Mouse (Mus musculus) neutrophil, adult 5-6 weeks (primary cell): ENCODE measurements around the gene Prr5l. TPM values are rescaled to one million over a fixed set of nuclear protein-coding genes. Genes with fewer than 3 reads are reported as not detected.

Experiments used
- ATAC-seq: fragments of 151-379, 151-347 bp; 2 replicates; pipeline ENCODE4 v1.8.0; 2017; ENCODE audit warnings: mild to moderate bottlenecking, moderate TSS enrichment; ENCODE audit not compliant: insufficient number of reproducible peaks, poor library complexity, low FRiP score, severe bottlenecking; ENCODE audit errors: extremely low read depth
- total RNA-seq: library from RNA; stranded (forward); fragments of 200-1000 nt; gene quantifications from 2 replicates; pipeline ENCODE4 v1.2.3, GENCODE M21; 2017

Gene Prr5l
- total RNA-seq, 1 experiment from 2014 or later: 64.6 TPM

- peak; percentile 97 for ATAC-seq
Observed at GRCm38 (mm10) chr2:101885768-101886438, 3.1 kb upstream of the Prr5l start, which contains the start of gene Commd9. Gene Commd9 (plus strand): TSS chr2:101886247.

GRCm38 (mm10) chr2:101884286-101884685 is 1.5 kb upstream of the Prr5l start:
- no peak for ATAC-seq

- ATAC-seq: no peak
Observed at GRCm38 (mm10) chr2:101881471-101882162, 1.2 kb downstream of the Prr5l start.

- peak; percentile 52; the same call in 1 of the 2 replicates for ATAC-seq
Observed at GRCm38 (mm10) chr2:101871179-101871578, 11.6 kb downstream of the Prr5l start.

- ATAC-seq: no peak
Observed at GRCm38 (mm10) chr2:101868683-101869082, 14.1 kb downstream of the Prr5l start.

GRCm38 (mm10) chr2:101862219-101863123 is 20.4 kb downstream of the Prr5l start:
- no peak for ATAC-seq

GRCm38 (mm10) chr2:101860920-101861485 is 21.8 kb downstream of the Prr5l start:
- ATAC-seq: no peak

GRCm38 (mm10) chr2:101856174-101856573 is 26.7 kb downstream of the Prr5l start:
- ATAC-seq: no peak

- ATAC-seq: no peak
Observed at GRCm38 (mm10) chr2:101854792-101855191, 28.0 kb downstream of the Prr5l start.

GRCm38 (mm10) chr2:101842756-101843155 is 40.1 kb downstream of the Prr5l start:
- ATAC-seq: no peak

- no peak for ATAC-seq
Observed at GRCm38 (mm10) chr2:101834816-101835523, 47.9 kb downstream of the Prr5l start.

GRCm38 (mm10) chr2:101832361-101832760 is 50.5 kb downstream of the Prr5l start:
- no peak for ATAC-seq

- ATAC-seq: no peak
Observed at GRCm38 (mm10) chr2:101831851-101832250, 51.0 kb downstream of the Prr5l start.

GRCm38 (mm10) chr2:101830186-101830915 is 52.5 kb downstream of the Prr5l start:
- ATAC-seq: no peak

GRCm38 (mm10) chr2:101829013-101829412 is 53.8 kb downstream of the Prr5l start:
- no peak for ATAC-seq

- ATAC-seq: peak; percentile 56; the same call in 1 of the 2 replicates
Observed at GRCm38 (mm10) chr2:101828057-101828643, 54.7 kb downstream of the Prr5l start.

- no peak for ATAC-seq
Observed at GRCm38 (mm10) chr2:101827626-101828025, 55.2 kb downstream of the Prr5l start.
